Mouse (Mus musculus) urinary bladder, adult 2 months (tissue): ENCODE data around the gene Ccne1. TPM values are rescaled to one million over a fixed set of nuclear protein-coding genes. Genes with fewer than 3 reads are reported as not detected.
"Not testable (repeated sequence)": the region's sequence is repeated elsewhere in the genome, so short reads cannot be mapped to it uniquely, and the experiment has no call there.

Source experiments
- DNase-seq: peaks from one replicate; pipeline ENCODE4 v3.0.0; 2022; ENCODE audit warnings: low spot score
- polyA plus RNA-seq: library from polyadenylated mRNA; depleted of rRNA; stranded (reverse); fragments of >200 nt; gene quantifications from 2 replicates; pipeline ENCODE4 v1.2.3, GENCODE M21; 2012; rRNA removed

Ccne1 gene
- polyA plus RNA-seq: 3.1 and 3.6 TPM in 2 replicates

DNA sequence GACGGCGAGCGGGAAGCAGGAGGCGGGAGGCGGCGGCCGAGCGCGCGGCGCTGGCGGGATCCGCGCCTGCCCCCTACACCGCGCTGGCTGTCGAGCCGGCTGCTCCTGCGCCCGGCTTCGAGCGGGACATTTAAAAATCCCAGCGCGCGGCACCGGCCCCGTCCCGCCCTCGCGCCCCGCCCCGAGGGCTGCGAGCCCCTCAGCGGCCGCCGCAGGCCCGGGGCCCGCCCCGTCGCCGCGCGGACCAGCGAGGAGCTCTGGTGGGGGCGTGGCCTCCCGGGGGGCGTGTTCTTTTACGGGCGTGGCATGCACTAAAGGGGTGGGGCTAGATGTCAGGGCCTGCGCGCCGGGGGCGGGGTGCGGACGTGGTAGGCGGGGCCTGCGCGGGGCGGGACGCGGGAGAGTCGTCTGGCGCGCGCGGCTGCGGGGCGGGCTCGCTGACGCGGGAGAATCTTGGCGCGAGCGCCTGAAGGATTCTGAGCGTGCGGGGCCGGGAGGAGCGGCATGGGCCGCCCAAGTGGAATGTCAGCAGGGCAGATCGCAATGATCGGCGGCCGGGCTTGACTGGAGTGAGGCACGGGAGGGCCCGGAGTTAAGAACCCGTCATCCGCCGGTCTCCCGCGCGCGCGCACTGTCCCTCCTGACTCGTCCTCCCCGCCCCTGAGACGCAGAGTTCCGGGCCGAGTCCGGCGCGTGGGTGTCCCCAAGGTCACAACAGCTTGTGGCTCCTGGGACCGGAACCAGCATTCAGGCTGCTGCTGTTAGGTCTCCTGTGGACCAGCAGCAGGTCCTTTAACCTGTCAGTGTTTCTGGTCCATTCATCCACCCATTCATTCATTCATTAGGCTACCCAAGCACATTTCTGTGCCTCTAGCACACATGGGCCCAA is at the start of gene Ccne1:
TSS of gene Ccne1 (minus strand) at position 164 of the 889 bp plus-strand sequence.
- DNase-seq: peak; percentile 98

DNA sequence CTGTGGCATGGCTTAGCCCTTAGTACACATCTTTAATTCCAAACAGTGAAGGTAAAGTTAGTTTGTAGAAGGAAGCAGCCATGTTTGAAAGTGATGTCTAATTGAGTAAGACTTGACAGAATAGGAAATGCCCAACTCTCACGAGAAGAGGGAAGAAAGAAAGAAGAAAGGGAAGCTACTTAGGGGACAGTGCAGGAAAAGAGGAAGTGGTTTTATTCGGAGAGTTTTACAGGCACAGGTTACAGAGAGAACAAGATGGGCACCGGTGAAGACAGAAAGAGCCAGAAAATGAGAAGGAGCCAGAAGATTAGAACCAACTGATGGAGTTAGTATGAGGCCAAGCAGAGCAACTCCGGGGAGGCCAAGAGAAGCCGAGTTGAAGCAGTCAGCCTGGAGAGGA is 48.5 kb upstream of the Ccne1 start:
- no peak for DNase-seq

DNA sequence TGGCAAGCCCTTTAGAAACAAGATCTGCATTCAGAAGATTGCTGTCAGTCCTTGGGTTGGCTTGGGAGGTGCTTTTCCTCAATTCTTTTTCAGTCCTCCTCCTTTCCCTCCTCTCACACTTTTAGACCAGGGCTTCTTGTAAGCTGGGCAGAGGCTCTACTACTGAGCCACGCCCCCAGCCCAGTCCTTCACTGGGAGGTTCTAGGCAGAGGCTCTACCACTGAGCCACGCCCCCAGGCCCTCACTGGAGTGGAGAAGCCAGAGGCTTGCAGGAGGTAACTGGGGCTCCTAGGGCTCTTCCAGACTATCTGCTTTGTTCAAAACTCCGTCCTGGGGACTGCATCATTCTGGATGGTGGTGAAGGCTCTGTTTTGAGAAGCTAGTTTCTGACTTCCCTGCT is 45.2 kb upstream of the Ccne1 start:
- DNase-seq: no peak

DNA sequence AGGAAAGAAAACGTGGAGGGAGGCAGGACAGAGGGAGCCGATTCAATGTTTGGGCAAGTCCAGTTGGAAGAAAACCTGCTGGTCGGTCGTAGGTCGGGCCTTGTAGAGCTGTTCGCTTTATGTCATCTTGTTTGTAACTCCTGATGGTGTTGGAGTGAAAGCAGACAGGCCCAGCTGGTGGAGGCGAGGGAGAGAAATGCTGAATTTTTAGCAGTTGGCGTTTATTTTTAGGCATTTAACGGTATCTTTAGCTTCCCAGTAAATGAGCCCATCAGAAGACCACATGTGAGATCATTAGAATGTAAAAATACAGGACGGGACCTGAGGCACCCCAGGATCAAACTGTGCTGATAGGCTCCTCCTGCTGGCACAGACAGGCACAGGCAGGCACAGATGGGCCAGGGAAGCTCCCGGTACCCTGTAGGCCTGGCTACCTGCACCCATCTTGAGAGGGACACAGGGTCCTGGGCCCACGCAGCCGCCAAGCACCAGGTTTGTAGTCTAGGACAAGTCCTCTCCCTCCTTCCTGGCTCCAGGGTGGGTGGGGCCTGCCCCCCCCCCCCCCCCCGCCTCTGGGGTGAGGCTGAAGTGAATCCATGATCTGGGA is 44.5 kb upstream of the Ccne1 start:
- DNase-seq: no peak

DNA sequence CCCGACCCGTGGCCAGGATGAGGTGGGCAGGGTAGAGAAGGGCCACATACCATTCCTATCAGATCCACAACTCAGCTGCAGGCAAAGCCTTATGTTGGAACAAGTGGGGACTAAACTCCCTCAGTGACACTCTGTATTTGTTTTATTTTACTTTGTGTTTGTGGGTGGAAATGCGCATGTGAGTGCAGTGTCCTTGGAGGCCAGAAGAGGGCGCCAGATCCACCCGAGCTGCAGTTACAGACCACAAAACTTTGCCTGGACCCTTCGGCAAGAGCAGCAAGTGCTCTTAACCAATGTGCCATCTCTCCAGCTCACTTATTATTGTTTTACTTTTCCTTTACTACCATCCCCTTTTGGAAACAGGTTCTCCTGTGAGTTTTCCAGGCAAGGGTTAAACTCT is 40.1 kb upstream of the Ccne1 start:
- no peak for DNase-seq

DNA sequence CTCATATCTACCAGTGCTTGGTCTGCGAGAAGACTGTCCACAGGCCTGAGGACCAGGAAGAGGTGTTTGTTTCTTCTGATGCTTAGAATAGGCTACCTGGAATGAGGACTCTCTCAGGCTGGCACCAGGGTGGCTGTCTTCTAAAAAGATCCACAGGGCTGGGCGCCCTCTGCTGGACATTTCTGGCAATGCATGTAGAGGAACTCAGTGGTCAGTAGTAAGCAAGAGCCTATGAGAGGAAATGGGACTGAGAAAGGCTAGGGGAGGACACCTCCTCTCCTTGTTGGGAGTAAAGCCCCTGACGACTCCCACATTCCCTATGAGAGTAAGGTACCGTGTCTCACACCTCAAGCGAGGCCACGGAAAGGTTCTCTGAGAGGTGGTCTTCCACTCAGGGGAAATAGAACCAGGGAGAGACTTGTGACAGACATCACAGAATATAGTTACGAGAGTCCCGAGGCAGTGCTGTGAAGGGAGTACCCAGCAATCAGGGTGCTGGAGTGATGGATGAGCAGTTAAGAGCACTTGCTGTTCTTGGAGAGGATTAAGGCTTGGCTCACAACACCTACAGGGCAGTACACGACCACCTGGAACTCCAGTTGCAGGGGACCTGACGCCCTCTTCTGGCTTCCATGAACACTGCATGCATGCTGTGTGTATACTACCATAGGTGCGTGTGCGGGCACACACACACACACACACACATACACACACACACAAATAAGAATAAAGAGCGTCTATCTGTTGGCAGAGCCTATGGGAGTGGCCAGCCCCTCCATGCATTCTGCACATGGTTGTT is 34.6 kb upstream of the Ccne1 start:
- peak; percentile 69 for DNase-seq

DNA sequence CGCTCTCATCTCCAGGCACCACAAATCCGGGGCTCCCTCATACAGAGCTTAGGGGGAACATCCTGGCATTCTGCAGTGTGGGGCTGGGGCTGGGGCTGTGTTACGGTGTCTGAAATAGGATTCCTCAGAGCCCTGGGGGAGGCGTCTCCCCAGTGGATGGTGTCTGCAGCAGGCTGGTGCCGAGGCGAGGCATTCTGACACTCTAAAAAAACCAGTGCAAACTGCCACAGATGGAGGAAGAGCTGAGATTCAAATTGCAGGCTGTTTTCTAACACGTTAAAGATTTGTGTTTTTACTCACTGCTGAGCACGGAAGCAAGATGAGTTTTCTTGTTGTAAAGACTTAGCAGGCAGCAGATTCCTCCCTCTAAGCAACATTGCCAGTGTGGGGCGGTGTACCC is 33.0 kb upstream of the Ccne1 start:
- DNase-seq: no peak

DNA sequence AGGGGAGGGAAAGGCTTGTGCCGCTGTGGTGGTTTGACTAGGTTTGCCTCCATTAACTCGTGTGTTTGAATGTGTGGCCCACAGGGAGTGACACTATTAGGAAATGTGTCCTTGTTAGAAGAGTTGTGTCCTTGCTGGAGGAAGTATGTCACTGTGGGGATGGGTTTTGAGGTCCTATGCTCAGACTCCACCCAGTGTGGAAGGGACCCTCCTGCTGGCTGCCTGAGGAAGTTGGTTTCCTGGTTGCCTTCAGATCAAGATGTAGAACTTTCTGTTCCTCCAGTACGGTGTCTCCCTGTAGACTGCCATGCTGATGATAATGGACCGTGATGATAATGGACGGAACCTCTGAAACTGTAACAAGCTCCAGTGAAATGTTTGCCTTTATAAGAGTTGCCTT is 27.1 kb upstream of the Ccne1 start:
- no peak for DNase-seq

DNA sequence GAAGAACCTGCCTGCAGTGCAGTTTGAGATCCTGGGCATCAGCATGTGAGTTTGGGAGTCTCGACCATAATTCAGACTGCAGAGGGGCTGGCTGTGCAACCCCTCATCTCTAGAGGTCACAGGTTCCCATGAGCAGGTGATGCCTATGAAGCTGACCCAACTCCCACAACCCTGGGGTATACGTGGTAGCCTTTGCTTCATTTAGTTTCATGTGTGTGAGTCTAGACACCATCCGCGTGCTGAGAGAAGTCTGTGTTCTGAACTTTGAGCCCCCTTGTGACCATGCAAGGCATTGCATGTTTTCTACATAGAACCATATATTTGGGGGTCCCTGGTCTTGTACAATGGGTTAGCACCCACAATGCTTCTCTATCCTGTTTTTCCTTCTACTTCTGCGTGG is 23.9 kb upstream of the Ccne1 start:
- no peak for DNase-seq

DNA sequence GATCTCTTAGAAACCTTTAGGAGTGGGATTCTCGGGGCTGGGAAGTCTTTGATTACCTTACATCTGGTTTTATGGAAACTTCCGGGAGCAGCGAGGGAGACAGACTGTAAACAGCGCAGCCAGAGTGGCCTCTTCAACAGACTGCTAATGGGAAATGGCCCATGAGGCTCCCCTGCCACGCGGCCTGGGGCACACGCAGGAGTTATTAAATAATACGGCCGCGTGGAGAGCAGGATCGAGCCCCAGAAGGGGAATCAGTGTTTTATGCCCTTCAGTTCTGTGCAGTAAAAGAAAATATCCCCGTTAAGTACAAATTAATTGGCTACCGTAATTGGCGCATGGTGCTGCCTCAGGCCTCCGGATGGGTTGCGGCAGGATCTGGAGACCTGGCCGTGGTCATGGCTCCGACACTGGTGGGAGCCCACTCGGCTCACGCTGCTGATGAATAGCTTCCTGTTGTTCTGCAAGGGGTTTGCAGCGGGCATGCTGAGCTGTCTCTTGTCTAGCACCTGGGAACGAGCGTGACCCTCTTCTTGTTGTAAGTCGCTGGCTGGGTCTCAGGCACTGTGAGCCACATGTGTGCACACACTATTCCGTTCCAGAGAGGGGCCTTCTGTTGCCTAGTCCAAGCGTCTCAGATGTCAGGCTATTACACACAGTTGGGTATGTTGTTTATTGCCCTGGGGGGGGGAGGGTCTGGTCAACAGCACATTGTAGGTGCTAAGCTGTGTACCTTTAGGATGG is 22.8 kb upstream of the Ccne1 start:
- no peak for DNase-seq

DNA sequence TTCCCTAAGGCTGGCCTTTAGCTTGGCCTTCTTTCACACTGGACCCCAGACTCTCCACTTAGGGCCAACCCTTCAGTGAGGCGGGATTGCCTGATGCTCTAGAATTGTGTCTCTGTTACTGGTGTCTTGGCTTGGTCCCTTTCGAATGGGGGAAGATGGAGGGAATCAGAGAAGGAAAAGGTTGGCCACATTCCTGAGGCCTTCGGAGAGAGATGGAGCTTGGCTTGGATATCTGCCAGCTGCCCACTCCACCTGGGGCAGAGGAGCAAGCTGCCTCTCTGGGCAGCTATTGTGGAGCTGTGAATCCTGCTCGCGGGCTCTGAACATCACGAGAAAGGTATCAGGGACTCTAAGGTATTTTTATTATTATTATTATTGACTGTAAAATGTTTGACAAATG is 22.2 kb upstream of the Ccne1 start:
- DNase-seq: no peak

DNA sequence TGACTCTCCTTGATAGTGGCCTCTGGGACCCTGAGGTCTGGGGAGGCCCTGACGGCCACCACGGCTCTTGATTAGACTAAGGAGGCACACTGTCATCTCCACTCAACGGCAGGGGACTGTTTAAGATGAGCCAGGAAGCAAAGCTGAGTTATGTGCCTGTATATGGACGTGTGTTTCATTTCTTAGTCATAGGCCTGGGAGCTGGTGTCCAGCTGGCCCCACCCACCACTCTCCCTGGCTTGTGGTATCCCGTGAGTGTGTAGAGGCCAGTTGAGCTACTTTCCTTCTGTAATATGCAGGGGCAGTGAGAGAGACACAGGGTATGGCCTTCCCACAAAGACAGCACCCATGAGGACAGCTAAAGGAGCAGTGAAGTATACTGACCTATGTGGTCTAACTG is 20.9 kb upstream of the Ccne1 start:
- DNase-seq: not testable (repeated sequence)

DNA sequence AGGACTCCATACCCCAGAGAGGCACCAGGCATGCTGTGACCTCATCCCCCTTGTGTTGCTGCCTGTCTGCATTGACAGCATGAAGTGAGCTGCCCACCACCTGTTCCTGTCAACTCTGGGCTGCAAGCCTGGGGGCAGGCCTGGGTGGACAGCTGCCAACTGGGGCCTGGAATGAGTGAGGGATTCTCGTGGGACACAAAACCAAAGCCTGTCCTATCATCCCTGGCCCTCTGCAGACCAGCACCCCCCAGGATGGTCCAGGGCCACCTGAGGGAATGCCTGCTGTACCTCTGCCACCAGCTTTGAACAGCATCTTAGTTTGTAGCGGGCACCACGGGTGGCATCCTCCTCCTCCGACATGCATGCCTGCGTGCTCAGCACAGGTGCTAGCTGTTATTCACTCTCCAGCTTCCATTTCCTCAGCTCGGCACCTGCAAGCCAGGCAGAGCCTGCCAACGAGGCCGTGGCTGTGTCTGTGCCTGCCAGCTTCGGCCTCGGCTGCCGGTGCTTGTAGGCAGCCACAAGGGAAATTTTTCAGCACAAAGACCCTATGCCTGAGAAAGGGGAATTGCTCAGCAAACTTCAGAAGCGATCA is 18.3 kb upstream of the Ccne1 start:
- no peak for DNase-seq

DNA sequence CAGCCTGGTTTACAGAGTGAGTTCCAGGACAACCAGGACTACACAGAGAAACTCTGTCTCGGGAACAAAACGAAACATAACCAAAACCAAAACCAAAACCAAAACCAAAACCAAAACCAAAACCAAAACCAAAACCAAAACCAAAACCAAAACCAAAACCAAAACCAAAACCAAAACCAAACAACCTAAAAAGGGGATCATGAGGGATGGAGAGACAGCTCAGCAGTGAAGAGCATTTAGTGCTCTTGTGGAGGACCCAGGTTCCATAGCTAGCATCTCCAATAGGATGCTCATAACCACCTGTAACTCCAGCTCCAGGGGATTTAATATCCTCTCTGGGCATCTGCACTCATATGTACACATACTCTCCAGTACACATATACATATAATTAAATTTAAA is 16.8 kb upstream of the Ccne1 start:
- not testable (repeated sequence) for DNase-seq

DNA sequence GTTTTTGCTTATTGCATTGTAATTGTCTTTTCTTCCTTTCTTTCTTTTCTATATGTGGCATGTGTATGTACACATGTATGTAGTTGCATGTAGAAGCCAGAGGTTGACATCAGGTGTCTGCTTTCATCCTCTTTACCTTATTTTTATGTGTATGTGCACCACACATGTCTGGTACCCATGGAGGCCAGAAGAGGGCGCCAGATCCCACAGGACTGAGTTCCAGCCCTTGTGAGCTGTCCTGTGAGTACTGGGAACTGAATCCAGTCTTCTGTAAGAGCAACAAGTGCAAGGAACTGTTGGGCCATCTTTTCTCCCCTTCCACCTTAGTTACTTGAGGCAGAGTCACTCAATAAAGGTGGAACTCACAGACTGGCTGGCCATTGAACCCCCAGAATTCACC is 11.3 kb upstream of the Ccne1 start:
- DNase-seq: no peak

DNA sequence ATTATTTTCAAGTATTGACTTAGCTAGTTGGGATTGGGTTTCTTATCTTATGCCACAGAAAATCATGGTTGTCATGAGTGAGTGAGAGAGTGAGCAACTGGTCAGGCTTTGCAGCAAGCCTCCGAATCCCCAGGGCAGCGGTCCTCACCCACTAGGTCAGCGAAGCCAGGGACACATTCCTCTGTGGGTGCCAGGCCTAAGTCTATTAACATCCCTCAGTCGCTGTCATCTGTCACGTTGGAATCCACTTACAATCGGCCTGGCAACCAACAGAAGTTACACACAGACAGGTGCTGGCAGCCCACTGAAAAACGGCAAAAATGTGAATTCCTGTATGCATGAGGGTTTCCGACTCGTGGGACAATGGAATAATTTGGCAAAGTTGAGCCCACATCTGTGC is 5.1 kb upstream of the Ccne1 start:
- no peak for DNase-seq

DNA sequence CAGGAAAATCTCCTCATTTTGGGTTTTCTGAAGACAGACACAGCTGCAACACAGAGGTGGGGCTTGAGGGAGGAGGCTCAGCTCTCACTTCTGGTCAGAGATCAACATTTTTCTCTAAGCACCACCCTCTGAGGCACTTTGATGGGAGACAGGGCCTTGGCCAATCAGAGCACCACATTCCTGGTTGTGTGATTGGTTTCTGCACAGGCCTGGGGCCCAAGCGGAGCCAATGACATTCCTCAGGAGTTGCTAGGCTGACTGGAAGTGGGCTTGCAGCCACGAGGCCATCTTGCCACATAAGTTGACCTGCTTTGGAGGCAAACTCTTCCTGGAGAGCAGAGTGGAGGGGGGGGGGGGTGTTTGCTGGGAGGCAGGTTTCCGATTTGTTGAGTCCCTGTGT is 4.7 kb upstream of the Ccne1 start:
- DNase-seq: no peak

DNA sequence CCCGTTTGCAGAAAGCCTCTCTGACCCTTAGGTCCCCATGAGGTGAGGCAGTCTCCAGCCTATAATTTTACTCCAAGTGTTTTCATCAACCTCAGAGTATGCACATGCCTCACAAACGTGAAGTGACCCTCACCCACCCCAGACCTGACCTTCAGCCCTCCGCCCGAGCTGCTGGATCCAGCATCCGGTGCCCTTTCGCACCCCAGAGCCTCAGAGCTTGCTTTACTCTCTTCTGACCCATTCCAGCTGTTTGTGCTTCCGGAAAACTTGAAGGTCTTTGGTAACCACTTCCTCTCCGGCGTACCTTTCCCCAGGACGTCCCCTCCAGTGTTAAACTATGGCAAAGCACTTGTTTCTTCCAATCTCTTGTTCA is 912 bp upstream of the Ccne1 start:
- no peak for DNase-seq

DNA sequence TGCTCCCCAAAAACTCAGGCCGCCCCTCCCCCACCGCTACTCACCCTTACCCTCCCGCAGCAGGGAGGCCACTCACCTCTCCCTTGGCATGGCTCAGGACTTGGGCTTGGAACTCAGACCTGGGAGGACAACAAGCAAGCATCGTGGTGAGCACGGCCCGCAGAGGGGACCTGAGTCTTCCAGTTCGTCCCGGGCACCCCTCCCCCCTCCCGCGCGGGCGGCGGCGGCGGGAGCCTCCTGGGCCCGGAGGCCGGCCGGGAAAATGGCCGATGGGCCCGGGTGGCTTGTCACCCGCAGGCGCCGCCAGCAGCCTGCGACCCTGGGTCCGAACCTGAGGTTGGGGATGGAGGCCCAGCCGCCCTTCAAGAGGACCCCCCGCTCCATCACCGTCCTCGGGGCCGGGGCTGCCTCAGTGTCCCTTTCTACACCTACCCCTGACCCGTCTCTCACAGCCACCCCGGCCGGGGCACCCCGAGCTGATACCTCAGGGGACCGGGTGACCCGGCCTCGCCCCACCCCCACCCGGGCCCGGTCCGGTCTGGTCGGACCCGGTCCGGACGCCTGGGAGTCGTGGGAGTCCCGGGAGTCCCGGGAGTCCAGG is 523 bp downstream of the Ccne1 start:
- DNase-seq: peak; percentile 25

DNA sequence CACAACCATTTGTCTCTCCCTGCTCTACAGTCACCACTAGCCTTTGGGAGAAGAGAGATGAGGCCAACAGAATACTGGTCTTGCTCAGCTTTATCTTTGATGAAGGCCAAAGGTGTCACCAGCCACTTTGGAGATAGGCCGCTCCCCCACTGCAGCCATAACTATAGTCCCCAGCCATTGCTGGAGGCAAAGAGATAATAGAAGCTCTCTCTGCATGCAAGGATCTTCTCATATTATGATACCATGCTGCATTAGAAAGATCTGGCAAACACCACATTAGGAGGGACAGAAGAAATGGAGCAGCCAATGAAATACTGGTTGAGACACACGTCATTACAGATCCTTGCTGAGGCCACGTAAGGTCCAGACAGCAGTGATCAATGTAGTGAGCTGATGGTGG is 2.0 kb downstream of the Ccne1 start:
- no peak for DNase-seq

DNA sequence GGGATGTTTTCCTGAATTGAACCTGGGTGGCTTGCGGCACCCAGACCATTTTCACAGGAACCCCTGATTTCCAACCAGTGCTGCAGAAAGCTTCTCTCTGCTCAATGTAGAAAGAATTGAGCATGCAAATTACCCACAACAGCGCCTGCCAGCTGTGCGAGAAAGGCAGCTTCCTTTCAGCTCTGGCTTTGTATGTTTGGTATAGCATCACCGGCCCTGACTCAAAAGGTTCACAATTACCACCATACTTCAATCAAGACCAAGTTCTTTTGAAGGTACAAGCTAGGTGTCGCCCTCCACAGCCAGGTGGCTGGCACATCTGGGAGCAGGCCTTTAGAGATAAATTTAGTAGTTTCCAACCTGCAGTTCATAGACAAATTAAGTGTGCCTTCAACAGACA is 3.2 kb downstream of the Ccne1 start:
- DNase-seq: no peak
